Mouse (Mus musculus) MEL (cell line): ENCODE data around the gene Rpl18a. TPM values are rescaled to one million over a fixed set of nuclear protein-coding genes. Genes with fewer than 3 reads are reported as not detected.

ENCODE experiments used
- DNase-seq: peaks from one replicate; pipeline ENCODE4 v3.0.0; 2011; ENCODE audit warnings: low read depth, low spot score
- H3K27ac ChIP-seq: 2 replicates; pipeline ENCODE4 v1.5.1; 2012; ENCODE audit warnings: low read depth, mild to moderate bottlenecking, control low read depth, low read length, moderate library complexity; ENCODE audit not compliant: control insufficient read depth
- H3K27me3 ChIP-seq, 2 experiments: fragments of 150-350 bp in 1 of 2; sonication (generic) in 1 of 2; 2 replicates each; pipeline ENCODE4 v1.6.1; 2012; ENCODE audit warnings: low read length in 2 of 2, mild to moderate bottlenecking in 2 of 2, improper control_type of control experiment in 1 of 2, moderate library complexity in 1 of 2; ENCODE audit not compliant: insufficient read depth in 2 of 2, control insufficient read depth in 1 of 2
- H3K36me3 ChIP-seq, 2 experiments: 2 replicates each; pipeline ENCODE4 v1.6.1; 2012 to 2014; ENCODE audit warnings: low read length in 2 of 2, improper control_type of control experiment in 1 of 2, inconsistent platforms in 1 of 2, mild to moderate bottlenecking in 1 of 2; ENCODE audit not compliant: insufficient read depth in 2 of 2, control insufficient read depth in 1 of 2
- H3K4me1 ChIP-seq, 2 experiments: fragments of 150-350 bp in 1 of 2; sonication (generic) in 1 of 2; 2 replicates each; pipeline ENCODE4 v1.6.1; 2012; ENCODE audit warnings: low read length in 2 of 2, improper control_type of control experiment in 1 of 2, mild to moderate bottlenecking in 1 of 2; ENCODE audit not compliant: insufficient read depth in 2 of 2, control insufficient read depth in 1 of 2
- H3K4me3 ChIP-seq, 2 experiments: fragments of 150-350 bp in 1 of 2; sonication (generic) in 1 of 2; 2 replicates each; pipeline ENCODE4 v1.5.1; 2012; ENCODE audit warnings: low read depth in 2 of 2, low read length in 2 of 2, mild to moderate bottlenecking in 2 of 2, moderate library complexity in 2 of 2, control low read depth in 1 of 2, improper control_type of control experiment in 1 of 2; ENCODE audit not compliant: control insufficient read depth in 1 of 2, insufficient read depth in 1 of 2
- H3K79me2 ChIP-seq: 2 replicates; pipeline ENCODE4 v1.6.1; 2012; ENCODE audit warnings: mild to moderate bottlenecking, low read length, moderate library complexity; ENCODE audit not compliant: control insufficient read depth, poor library complexity, insufficient read depth
- H3K9ac ChIP-seq: 2 replicates; pipeline ENCODE4 v1.6.1; 2012; ENCODE audit warnings: low read depth, mild to moderate bottlenecking, control low read depth, low read length, moderate library complexity; ENCODE audit not compliant: control insufficient read depth, poor library complexity, severe bottlenecking
- H3K9me3 ChIP-seq: fragments of 150-350 bp; sonication (generic); replicated peaks from 2 replicates; pipeline ENCODE4 v1.6.1; 2012; ENCODE audit warnings: mild to moderate bottlenecking, low read length, improper control_type of control experiment, moderate library complexity; ENCODE audit not compliant: insufficient read depth
- BHLHE40 ChIP-seq: IDR thresholded peaks from 2 replicates; pipeline ENCODE4 v1.6.1; 2012; ENCODE audit warnings: low read depth, mild to moderate bottlenecking, inconsistent platforms, low read length, improper control_type of control experiment, borderline replicate concordance
- CHD1 ChIP-seq: IDR thresholded peaks from 2 replicates; pipeline ENCODE4 v1.6.1; 2012; ENCODE audit warnings: low read depth, mild to moderate bottlenecking, inconsistent platforms, low read length, improper control_type of control experiment
- CTCF ChIP-seq, 3 experiments: IDR thresholded peaks in 2 of 3; conservative IDR thresholded peaks in 1 of 3; 2 replicates each; pipeline ENCODE4 v1.5.1; 2011 to 2012; ENCODE audit warnings: low read length in 3 of 3, low read depth in 2 of 3, mild to moderate bottlenecking in 2 of 3, improper control_type of control experiment in 1 of 3, inconsistent platforms in 1 of 3, mixed read lengths in 1 of 3, moderate library complexity in 1 of 3; ENCODE audit not compliant: control insufficient read depth in 1 of 3, insufficient read depth in 1 of 3, poor library complexity in 1 of 3, severe bottlenecking in 1 of 3
- E2F4 ChIP-seq: IDR thresholded peaks from 2 replicates; pipeline ENCODE4 v1.6.1; 2011; ENCODE audit warnings: low read depth, low read length, improper control_type of control experiment, borderline replicate concordance
- ELF1 ChIP-seq: IDR thresholded peaks from 2 replicates; pipeline ENCODE4 v1.6.1; 2014; ENCODE audit warnings: low read depth, mild to moderate bottlenecking, inconsistent platforms, low read length, improper control_type of control experiment, moderate library complexity
- GABPA ChIP-seq: IDR thresholded peaks from 2 replicates; pipeline ENCODE4 v1.6.1; 2012; ENCODE audit warnings: low read depth, mild to moderate bottlenecking, inconsistent platforms, low read length, improper control_type of control experiment, moderate library complexity
- HCFC1 ChIP-seq: IDR thresholded peaks from 2 replicates; pipeline ENCODE4 v1.6.1; 2012; ENCODE audit warnings: low read depth, mild to moderate bottlenecking, inconsistent platforms, low read length, improper control_type of control experiment, moderate library complexity
- MAFK ChIP-seq: IDR thresholded peaks from 2 replicates; pipeline ENCODE4 v1.6.1; 2011; ENCODE audit warnings: low read depth, mild to moderate bottlenecking, low read length, improper control_type of control experiment, borderline replicate concordance
- MXI1 ChIP-seq: IDR thresholded peaks from 2 replicates; pipeline ENCODE4 v1.6.1; 2011; ENCODE audit warnings: mild to moderate bottlenecking, low read depth, low read length, improper control_type of control experiment
- MYC ChIP-seq: IDR thresholded peaks from 2 replicates; pipeline ENCODE4 v1.6.1; 2011; ENCODE audit warnings: low read depth, mild to moderate bottlenecking, low read length, improper control_type of control experiment, moderate library complexity
- NELFE ChIP-seq: IDR thresholded peaks from 2 replicates; pipeline ENCODE4 v1.6.1; 2011; ENCODE audit warnings: low read depth, low read length, improper control_type of control experiment
- NRF1 ChIP-seq: IDR thresholded peaks from 2 replicates; pipeline ENCODE4 v1.6.1; 2014; ENCODE audit warnings: low read depth, mild to moderate bottlenecking, inconsistent platforms, low read length, improper control_type of control experiment, moderate library complexity; ENCODE audit not compliant: poor library complexity, insufficient read depth, severe bottlenecking
- POLR2AphosphoS5 ChIP-seq: IDR thresholded peaks from 2 replicates; pipeline ENCODE4 v1.6.1; 2012; ENCODE audit warnings: low read depth, borderline replicate concordance, mild to moderate bottlenecking, inconsistent platforms, low read length, moderate library complexity, mixed read lengths
- RAD21 ChIP-seq: IDR thresholded peaks from 2 replicates; pipeline ENCODE4 v1.6.1; 2011; ENCODE audit warnings: mild to moderate bottlenecking, low read depth, low read length, improper control_type of control experiment
- TAL1 ChIP-seq: IDR thresholded peaks from 2 replicates; pipeline ENCODE4 v1.6.1; 2012; ENCODE audit warnings: mild to moderate bottlenecking, inconsistent platforms, low read length, moderate library complexity, mixed read lengths
- TCF12 ChIP-seq: IDR thresholded peaks from 2 replicates; pipeline ENCODE4 v1.6.1; 2014; ENCODE audit warnings: low read depth, mild to moderate bottlenecking, inconsistent platforms, low read length, improper control_type of control experiment, moderate library complexity
- ZNF384 ChIP-seq: IDR thresholded peaks from 2 replicates; pipeline ENCODE4 v1.6.1; 2012; ENCODE audit warnings: low read depth, mild to moderate bottlenecking, inconsistent platforms, low read length, improper control_type of control experiment
- polyA plus RNA-seq, 2 experiments: library from polyadenylated mRNA; stranded (reverse) in 1 of 2; unstranded in 1 of 2; fragments of >175 nt in 1 of 2; fragments of >200 nt in 1 of 2; gene quantifications; 2 replicates each; pipeline versions ENCODE4 v1.2.1 to v1.2.4; 2012; ENCODE audit warnings: low replicate concordance in 2 of 2, low read depth in 1 of 2; ENCODE audit not compliant: insufficient read length in 2 of 2, insufficient read depth in 1 of 2, missing spikeins in 1 of 2
- total RNA-seq: library from RNA; depleted of rRNA; stranded (reverse); fragments of 300-350 nt; gene quantifications from 2 replicates; pipeline ENCODE4 v1.2.3, GENCODE M21; 2012

The Rpl18a gene
- total and polyA plus RNA-seq, 3 experiments: 5,399 to 5,671 TPM; not detected in 1

DNA sequence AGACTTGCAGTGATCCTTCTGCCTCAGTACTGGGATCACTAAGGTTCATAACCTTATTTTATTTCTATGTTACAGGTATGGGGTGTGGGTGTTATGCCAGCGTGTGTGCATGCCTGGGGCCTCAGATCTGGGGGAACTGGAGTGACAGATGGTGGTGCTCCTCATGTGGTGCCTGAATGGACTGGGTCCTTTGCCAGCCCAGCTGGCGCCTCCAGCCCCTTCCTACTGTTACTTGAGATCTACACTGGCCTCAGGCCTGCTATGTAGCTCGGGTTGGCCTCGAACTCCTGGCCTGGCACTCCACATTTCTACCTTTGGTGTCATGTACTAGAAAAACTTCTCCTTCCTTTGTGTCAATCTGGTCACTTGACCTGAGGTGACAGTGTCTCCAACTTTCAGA is 13.0 kb downstream of the Rpl18a start:
- no peaks in the 10 kb centered on the region for H3K79me2 ChIP-seq
- no peak overlapping the region for H3K9ac ChIP-seq
- DNase-seq: no peak
- H3K36me3 ChIP-seq: no peaks in the 10 kb centered on the region
- no peaks in the 10 kb centered on the region for H3K27me3 ChIP-seq
- H3K27ac ChIP-seq: no peak overlapping the region
- H3K9me3 ChIP-seq: no peaks in the 10 kb centered on the region
- H3K4me3 ChIP-seq: no peak overlapping the region
- no peaks in the 10 kb centered on the region for H3K4me1 ChIP-seq
- TF ChIP-seq HCFC1 (no peak), ZNF384 (no peak), CHD1 (no peak), MYC (no peak), GABPA (no peak), TAL1 (no peak), RAD21 (no peak), E2F4 (no peak), CTCF (IDR thresholded peaks at IDR 0.05 in 2 of 3, conservative IDR thresholded peaks at IDR 0.05 in 1 of 3; ENCODE audit: control insufficient read depth in 1 of 3, insufficient read depth in 1 of 3, low read depth in 2 of 3, low read length in 3 of 3, poor library complexity in 1 of 3, severe bottlenecking in 1 of 3) (no peak), MXI1 (no peak), NELFE (no peak), NRF1 (no peak), POLR2AphosphoS5 (no peak)

DNA sequence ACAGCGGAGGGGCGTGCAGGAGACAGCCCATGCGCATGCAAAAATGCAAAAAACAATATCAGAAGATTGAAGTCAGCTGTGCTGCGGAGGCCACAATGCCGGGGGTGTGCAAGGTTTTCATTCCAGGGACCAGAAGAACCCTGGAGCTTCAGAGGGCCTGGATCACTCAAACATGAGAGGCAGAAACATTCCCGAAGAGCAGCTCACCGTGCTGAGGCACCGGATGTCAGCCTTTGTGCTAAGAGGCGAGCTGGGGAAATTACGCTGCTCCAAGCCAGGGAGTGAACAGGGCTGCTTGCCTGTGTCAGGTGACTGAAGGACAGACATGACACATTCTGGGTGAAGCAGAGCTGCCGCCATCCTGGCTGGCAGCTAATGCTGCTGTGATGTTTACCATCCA is 16.7 kb downstream of the Rpl18a start:
- Histone ChIP-seq H3K4me1 (no peaks in the 10 kb centered on the region), H3K9me3 (no peaks in the 10 kb centered on the region), H3K9ac (no peak overlapping the region), H3K79me2 (no peaks in the 10 kb centered on the region), H3K27ac (no peak overlapping the region), H3K36me3 (no peaks in the 10 kb centered on the region), H3K4me3 (no peak overlapping the region), H3K27me3 (no peaks in the 10 kb centered on the region)
- DNase-seq: no peak
- no peak for TF ChIP-seq TCF12

- Histone ChIP-seq H3K27ac (no peak overlapping the region), H3K9ac (no peak overlapping the region), H3K79me2 (no peaks in the 10 kb centered on the region), H3K9me3 (no peaks in the 10 kb centered on the region), H3K27me3 (no peaks in the 10 kb centered on the region), H3K4me1 (no peaks in the 10 kb centered on the region), H3K36me3 (no peaks in the 10 kb centered on the region), H3K4me3 (no peak overlapping the region)
- no peak for DNase-seq
- TF ChIP-seq MAFK (no peak), RAD21 (no peak), ELF1 (no peak), BHLHE40 (no peak)
Measured at GRCm38 (mm10) chr8:70880126-70880525, 17.1 kb downstream of the Rpl18a start.
